Mouse (Mus musculus) liver, embryonic 12.5 days (tissue): ENCODE results near the gene Tcf7l1. TPM values are rescaled to one million over a fixed set of nuclear protein-coding genes. Genes with fewer than 3 reads are reported as not detected.
"Not testable (repeated sequence)": the region's sequence is repeated elsewhere in the genome, so short reads cannot be mapped to it uniquely, and the experiment has no call there.

ENCODE experiments used
- ATAC-seq: fragments of 200-750 bp; cut with Nextera tagmentation; 2 replicates; pipeline ENCODE4 v1.8.0; 2017; ENCODE audit warnings: moderate number of reproducible peaks, mild to moderate bottlenecking, moderate library complexity
- H3K27ac ChIP-seq: fragments of 300-500 bp; sonication (generic); 2 replicates; pipeline ENCODE4 v1.5.1; 2016; ENCODE audit warnings: mild to moderate bottlenecking
- H3K27me3 ChIP-seq: fragments of 300-500 bp; sonication (generic); replicated peaks from 2 replicates; pipeline ENCODE4 v1.6.1; 2016; ENCODE audit warnings: mild to moderate bottlenecking, moderate library complexity
- H3K36me3 ChIP-seq: fragments of 300-500 bp; sonication (generic); 2 replicates; pipeline ENCODE4 v1.6.1; 2016; ENCODE audit warnings: mild to moderate bottlenecking, moderate library complexity
- H3K4me1 ChIP-seq: fragments of 300-500 bp; sonication (generic); 2 replicates; pipeline ENCODE4 v1.6.1; 2016
- H3K4me2 ChIP-seq: fragments of 300-500 bp; sonication (generic); 2 replicates; pipeline ENCODE4 v1.6.1; 2016; ENCODE audit warnings: mild to moderate bottlenecking, moderate library complexity
- H3K4me3 ChIP-seq: fragments of 300-500 bp; sonication (generic); 2 replicates; pipeline ENCODE4 v1.5.1; 2016; ENCODE audit warnings: mild to moderate bottlenecking, moderate library complexity
- H3K9ac ChIP-seq: fragments of 300-500 bp; sonication (generic); 2 replicates; pipeline ENCODE4 v1.6.1; 2016; ENCODE audit warnings: mild to moderate bottlenecking, moderate library complexity
- H3K9me3 ChIP-seq: fragments of 300-500 bp; sonication (generic); replicated peaks from 2 replicates; pipeline ENCODE4 v1.6.1; 2016; ENCODE audit warnings: mild to moderate bottlenecking, moderate library complexity
- WGBS: fragments of 180-500 bp; shearing (Covaris S2); methylation state at CpG from one replicate; pipeline ENCODE4 v1.1.7; 2016; ENCODE audit not compliant: insufficient replicate concordance; 5-methylcytosine and 5-hydroxymethylcytosine counted together
- polyA plus RNA-seq: library from polyadenylated mRNA; unstranded; fragments of >200 nt; fragmentation: Nextera tagmentation; extraction: Ambion mirVana; gene quantifications from 2 replicates; pipeline ENCODE4 v1.2.1, GENCODE M21; 2016

Tcf7l1 gene
- polyA plus RNA-seq = 6.7 and 7.8 TPM in 2 replicates

- peak within 1 kb of the TSS; percentile 66 for H3K4me3 ChIP-seq
- no peaks in the 10 kb centered on the region for H3K9me3 ChIP-seq
- peak; percentile 77 for ATAC-seq
- peaks cover 20% of the 10 kb centered on the region; the same call in 1 of the 2 replicates for H3K4me1 ChIP-seq
- H3K9ac ChIP-seq = peak within 1 kb of the TSS; percentile 65
- WGBS = under 1% methylated on average over 67 of the region's 80 CpGs
- peak within 1 kb of the TSS; percentile 84 for H3K4me2 ChIP-seq
- no peaks in the 10 kb centered on the region for H3K36me3 ChIP-seq
- H3K27me3 ChIP-seq = peaks cover 53% of the 10 kb centered on the region
- H3K27ac ChIP-seq = peak within 1 kb of the TSS; percentile 74
Observed at GRCm38 (mm10) chr6:72788892-72789699, at the start of gene Tcf7l1. Gene Tcf7l1, minus strand, starts transcription at chr6:72789254.

DNA sequence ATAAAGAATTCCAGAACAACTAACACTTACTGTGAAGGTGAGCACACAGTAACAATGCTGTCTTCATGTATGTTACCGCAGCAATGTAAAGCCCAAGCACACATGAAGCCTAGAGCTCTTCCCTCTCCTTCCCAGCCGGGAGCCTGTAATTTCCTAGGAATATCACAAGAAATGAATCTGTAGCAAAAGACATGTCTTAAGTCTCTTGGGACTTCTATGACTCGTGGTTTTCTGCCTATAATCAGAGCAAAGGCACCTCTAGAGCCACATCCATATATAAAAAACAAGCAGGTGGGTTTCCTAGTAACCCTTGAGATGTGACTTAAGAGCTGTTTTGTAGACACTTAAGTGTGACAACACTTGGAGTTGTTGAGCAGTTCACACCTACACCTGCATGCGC is 48.7 kb upstream of the Tcf7l1 start:
- peaks cover 27% of the 10 kb centered on the region for H3K36me3 ChIP-seq
- H3K4me2 ChIP-seq = no peak overlapping the region
- H3K27ac ChIP-seq = no peak overlapping the region
- no peaks in the 10 kb centered on the region for H3K27me3 ChIP-seq
- ATAC-seq = no peak
- H3K4me3 ChIP-seq = no peak overlapping the region
- no peaks in the 10 kb centered on the region for H3K4me1 ChIP-seq
- no peaks in the 10 kb centered on the region for H3K9me3 ChIP-seq
- 79% methylated on average over 4 of the region's 4 CpGs for WGBS
- H3K9ac ChIP-seq = no peak overlapping the region

GRCm38 (mm10) chr6:72834518-72834917 is 45.5 kb upstream of the Tcf7l1 start:
- ATAC-seq = no peak
- no peak overlapping the region for H3K4me3 ChIP-seq
- no peaks in the 10 kb centered on the region for H3K27me3 ChIP-seq
- no peaks in the 10 kb centered on the region for H3K36me3 ChIP-seq
- no peaks in the 10 kb centered on the region for H3K9me3 ChIP-seq
- no peak overlapping the region for H3K27ac ChIP-seq
- no peak overlapping the region for H3K4me2 ChIP-seq
- 58% methylated on average over 4 of the region's 4 CpGs for WGBS
- H3K4me1 ChIP-seq = no peaks in the 10 kb centered on the region
- no peak overlapping the region for H3K9ac ChIP-seq

DNA sequence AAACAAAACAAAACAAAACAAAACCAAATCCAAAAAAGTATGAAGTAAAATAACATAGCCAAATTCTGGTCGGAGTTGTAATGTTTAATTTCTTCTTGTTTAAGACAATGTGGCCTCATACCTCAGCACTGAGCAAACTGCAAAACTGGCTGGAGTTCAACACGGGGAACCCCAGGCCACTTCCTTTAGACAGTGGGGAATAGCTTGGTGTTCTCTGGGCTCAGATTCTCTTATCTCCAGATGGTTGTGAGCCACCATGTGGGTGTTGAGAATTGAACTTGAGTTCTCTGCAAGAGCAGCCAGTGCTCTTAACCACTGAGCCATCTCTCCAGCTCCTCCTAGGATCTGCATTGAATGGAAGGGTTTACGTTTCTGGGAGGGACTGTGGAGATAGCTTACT is 42.8 kb upstream of the Tcf7l1 start:
- Histone ChIP-seq H3K36me3 (no peaks in the 10 kb centered on the region), H3K4me1 (peaks cover 3% of the 10 kb centered on the region; the same call in 1 of the 2 replicates), H3K4me3 (no peak overlapping the region), H3K9ac (no peak overlapping the region), H3K9me3 (no peaks in the 10 kb centered on the region), H3K27ac (no peak overlapping the region), H3K4me2 (no peak overlapping the region), H3K27me3 (peaks cover 1% of the 10 kb centered on the region)
- ATAC-seq = no peak
- WGBS = 50% methylated on average over 3 of the region's 3 CpGs

DNA sequence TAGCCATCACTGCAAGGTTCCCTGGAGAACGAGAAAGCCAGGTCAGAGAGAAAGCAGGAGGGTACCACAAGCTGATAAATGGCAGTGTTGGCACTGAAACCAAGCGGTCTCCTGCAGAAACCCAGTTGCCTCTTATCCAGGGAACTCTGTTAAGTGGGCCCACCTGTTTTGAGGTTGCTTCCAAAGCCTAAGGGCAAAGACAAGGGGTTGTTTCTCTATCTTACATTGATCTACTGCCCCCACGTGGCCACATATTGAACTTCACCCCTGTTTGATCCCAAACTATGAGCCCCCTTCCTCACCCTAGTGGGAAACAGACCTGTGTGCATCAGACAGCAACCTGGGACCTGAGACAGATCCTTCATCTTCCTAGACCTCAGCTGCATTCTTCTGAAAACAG is 42.2 kb upstream of the Tcf7l1 start:
- 24% methylated on average over 3 of the region's 3 CpGs for WGBS
- Histone ChIP-seq H3K4me2 (no peak overlapping the region), H3K9ac (no peak overlapping the region), H3K27me3 (peaks cover 7% of the 10 kb centered on the region), H3K36me3 (no peaks in the 10 kb centered on the region), H3K4me1 (peaks cover 3% of the 10 kb centered on the region; the same call in 1 of the 2 replicates), H3K9me3 (no peaks in the 10 kb centered on the region), H3K4me3 (no peak overlapping the region), H3K27ac (no peak overlapping the region)
- ATAC-seq = no peak

DNA sequence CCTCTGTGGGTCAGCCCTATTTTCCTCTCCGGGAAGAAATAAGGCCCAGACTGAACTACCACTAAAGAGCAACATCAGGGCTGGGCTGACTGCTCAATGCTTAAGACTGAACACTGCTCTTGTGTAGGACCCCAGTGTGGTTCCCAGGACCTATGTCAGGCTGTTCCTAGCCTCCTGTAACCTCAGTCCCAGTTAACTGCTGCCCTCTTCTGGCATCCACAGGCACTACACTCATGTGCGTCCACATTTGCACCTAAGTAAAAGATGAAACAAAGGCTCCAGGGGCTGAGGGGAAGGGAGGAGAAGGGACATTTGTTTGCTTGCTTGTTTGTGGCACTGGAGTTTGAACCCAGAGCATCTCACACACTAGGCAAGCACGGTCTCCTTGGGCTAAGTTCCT is 39.8 kb upstream of the Tcf7l1 start:
- ATAC-seq = no peak
- Histone ChIP-seq H3K27ac (no peak overlapping the region), H3K36me3 (no peaks in the 10 kb centered on the region), H3K4me2 (no peak overlapping the region), H3K27me3 (peaks cover 26% of the 10 kb centered on the region), H3K4me1 (peaks cover 13% of the 10 kb centered on the region), H3K4me3 (no peak overlapping the region), H3K9ac (no peak overlapping the region), H3K9me3 (no peaks in the 10 kb centered on the region)
- 65% methylated on average over 3 of the region's 3 CpGs for WGBS

- H3K4me2 ChIP-seq = peak overlapping the region; percentile 43
- ATAC-seq, H3K9me3 ChIP-seq, H3K27ac ChIP-seq, H3K4me3 ChIP-seq, H3K9ac ChIP-seq, H3K36me3 ChIP-seq: not testable (repeated sequence)
- peaks cover 26% of the 10 kb centered on the region for H3K27me3 ChIP-seq
- WGBS = 8% methylated on average over 9 of the region's 9 CpGs
- H3K4me1 ChIP-seq = peaks cover 13% of the 10 kb centered on the region
Observed at GRCm38 (mm10) chr6:72828037-72828436, 39.0 kb upstream of the Tcf7l1 start.

GRCm38 (mm10) chr6:72825762-72826161 is 36.7 kb upstream of the Tcf7l1 start:
- Histone ChIP-seq H3K36me3 (no peaks in the 10 kb centered on the region), H3K27ac (no peak overlapping the region), H3K4me2 (no peak overlapping the region), H3K9ac (no peak overlapping the region), H3K27me3 (peaks cover 26% of the 10 kb centered on the region), H3K9me3 (no peaks in the 10 kb centered on the region), H3K4me1 (peaks cover 13% of the 10 kb centered on the region), H3K4me3 (no peak overlapping the region)
- 38% methylated on average over 9 of the region's 9 CpGs for WGBS
- ATAC-seq = no peak

DNA sequence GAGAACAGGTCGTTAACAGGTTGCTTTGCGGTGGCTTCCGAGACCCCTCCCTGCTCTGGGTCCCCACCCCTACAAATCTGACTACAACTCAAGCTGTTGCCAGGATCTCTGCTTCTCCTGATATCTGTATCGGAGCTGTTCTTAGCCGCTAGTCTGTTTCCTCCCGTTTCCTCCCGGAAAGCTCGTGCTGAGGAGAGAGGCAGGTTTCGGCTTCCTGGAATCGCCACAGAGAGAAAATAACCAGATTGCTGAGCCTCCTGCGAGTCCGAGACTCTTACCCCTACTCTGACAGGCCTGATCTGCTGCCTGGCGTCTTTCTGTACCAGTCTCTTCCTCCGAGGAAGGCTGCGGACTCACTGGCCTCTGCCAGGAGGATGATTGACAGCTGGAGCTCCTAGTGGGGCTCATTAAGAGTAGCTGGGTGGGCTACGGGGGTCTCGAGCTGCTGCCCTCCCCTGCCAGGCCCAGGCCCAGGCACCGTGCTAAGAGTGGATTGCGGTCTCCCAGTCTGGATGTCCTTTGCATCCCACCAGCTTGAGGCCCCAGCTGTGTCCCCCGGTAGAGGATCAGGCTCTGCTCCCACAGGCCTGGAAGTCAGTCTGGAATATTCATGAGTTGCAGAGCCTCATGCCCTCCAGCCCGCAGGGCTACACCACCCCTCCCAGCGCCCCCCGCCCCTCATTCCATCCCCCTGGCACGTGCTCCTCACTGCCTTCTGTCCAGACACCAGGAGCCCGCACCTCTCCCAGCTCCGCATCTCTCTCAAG is 36.1 kb upstream of the Tcf7l1 start:
- Histone ChIP-seq H3K4me1 (peaks cover 13% of the 10 kb centered on the region), H3K36me3 (no peaks in the 10 kb centered on the region), H3K27me3 (peaks cover 26% of the 10 kb centered on the region), H3K4me3 (peak overlapping the region; percentile 27), H3K4me2 (peak overlapping the region; percentile 56), H3K9ac (no peak overlapping the region), H3K9me3 (no peaks in the 10 kb centered on the region), H3K27ac (no peak overlapping the region)
- 9% methylated on average over 26 of the region's 26 CpGs for WGBS
- peak; percentile 30; the same call in 1 of the 2 replicates for ATAC-seq

- Histone ChIP-seq H3K36me3 (no peaks in the 10 kb centered on the region), H3K9me3 (no peaks in the 10 kb centered on the region), H3K4me1 (no peaks in the 10 kb centered on the region), H3K27ac (no peak overlapping the region), H3K4me3 (no peak overlapping the region), H3K9ac (no peak overlapping the region), H3K4me2 (no peak overlapping the region), H3K27me3 (no peaks in the 10 kb centered on the region)
- ATAC-seq = no peak
- 65% methylated on average over 9 of the region's 9 CpGs for WGBS
Observed at GRCm38 (mm10) chr6:72813456-72813855, 24.4 kb upstream of the Tcf7l1 start.

GRCm38 (mm10) chr6:72810248-72810647 is 21.2 kb upstream of the Tcf7l1 start:
- 55% methylated on average over 7 of the region's 7 CpGs for WGBS
- Histone ChIP-seq H3K4me1 (no peaks in the 10 kb centered on the region), H3K27ac (no peak overlapping the region)

DNA sequence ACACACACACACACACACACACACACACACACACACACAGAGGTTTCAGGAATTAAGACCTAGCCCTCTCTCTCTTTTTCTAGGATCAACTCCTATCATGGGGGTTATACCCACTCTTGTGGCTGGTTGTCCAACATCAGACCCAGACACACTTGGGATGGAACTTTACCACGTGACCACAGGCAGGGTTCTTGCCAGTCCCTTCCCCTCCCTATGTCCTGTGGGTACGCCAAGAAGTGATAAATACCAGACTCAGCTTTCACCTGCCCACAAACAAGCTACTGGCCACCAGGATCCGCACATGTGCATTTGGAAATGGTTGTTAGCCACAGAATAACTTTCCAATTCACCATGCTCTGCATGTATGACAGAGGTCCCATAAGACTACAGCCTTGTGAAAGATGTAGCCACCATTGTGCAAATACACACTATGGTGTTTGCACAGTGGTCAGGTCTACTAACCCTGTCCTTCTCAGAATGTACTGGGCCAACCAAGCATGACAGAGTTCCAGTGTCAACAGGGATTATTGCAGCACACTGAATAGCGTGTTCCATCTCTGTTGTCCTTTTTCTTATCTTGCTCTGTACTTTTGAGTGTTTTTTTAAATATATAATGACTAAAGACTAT is 20.6 kb upstream of the Tcf7l1 start:
- no peak overlapping the region for H3K9ac ChIP-seq
- no peaks in the 10 kb centered on the region for H3K36me3 ChIP-seq
- no peak overlapping the region for H3K4me3 ChIP-seq
- WGBS = 55% methylated on average over 4 of the region's 4 CpGs
- no peak for ATAC-seq
- no peak overlapping the region for H3K27ac ChIP-seq
- H3K4me1 ChIP-seq = no peaks in the 10 kb centered on the region
- H3K4me2 ChIP-seq = no peak overlapping the region
- H3K9me3 ChIP-seq = no peaks in the 10 kb centered on the region
- H3K27me3 ChIP-seq = no peaks in the 10 kb centered on the region

More at GRCm38 (mm10) chr6:72810248-72810647, 21.2 kb upstream of the Tcf7l1 start:
- Histone ChIP-seq H3K9ac (no peak overlapping the region), H3K27me3 (no peaks in the 10 kb centered on the region), H3K4me3 (no peak overlapping the region), H3K4me2 (no peak overlapping the region), H3K36me3 (no peaks in the 10 kb centered on the region), H3K9me3 (no peaks in the 10 kb centered on the region)
- no peak for ATAC-seq
